In genomic region chr9:61092834-61093479, GRCm38 (mm10) we compare ENCODE assay signal across 20 mouse cellular contexts.
DNase-seq lines count a peak whose midpoint lies in the region; ATAC-seq lines count a peak whose summit lies in the region.
"Had no signal": no experiment of that assay in that cellular context is flagged by ENCODE, and none has a peak within 500 bp of the region (broad histone marks: within the 10 kb centered on the region; RNA-seq: fewer than 3 reads in every experiment).

No protein-coding gene starts in this region.

- no peaks in the 10 kb centered on the region for H3K27me3 ChIP-seq in midbrain, embryonic 14.5 days (ENCODE audit: control insufficient read depth, insufficient read depth, low read length)
- H3K27me3 ChIP-seq in midbrain, embryonic 11.5 days (ENCODE audit: control insufficient read depth, insufficient read depth, low read length): no peaks in the 10 kb centered on the region
- H3K27me3 ChIP-seq in hindbrain, embryonic 10.5 days (ENCODE audit: insufficient read depth, poor library complexity, severe bottlenecking): no peaks in the 10 kb centered on the region
- H3K27me3 ChIP-seq: neural tube, embryonic 12.5 days had no signal

- H3K27ac ChIP-seq in midbrain, embryonic 14.5 days (replicated peaks; ENCODE audit: low read depth, low read length): no peak overlapping the region
- no peak overlapping the region for H3K27ac ChIP-seq in midbrain, embryonic 11.5 days (ENCODE audit: low read depth, low read length)
- no peak overlapping the region for H3K27ac ChIP-seq in hindbrain, embryonic 10.5 days
- H3K27ac ChIP-seq: heart, embryonic 10.5 days; intestine, embryonic 15.5 days; limb, embryonic 12.5 days; macrophage; neural tube, embryonic 12.5 days had no signal

- no peaks in the 10 kb centered on the region for H3K9me3 ChIP-seq in midbrain, embryonic 14.5 days (ENCODE audit: control insufficient read depth, low read length)
- no peaks in the 10 kb centered on the region for H3K9me3 ChIP-seq in midbrain, embryonic 11.5 days (ENCODE audit: control insufficient read depth, low read length)
- H3K9me3 ChIP-seq in hindbrain, embryonic 10.5 days: no peaks in the 10 kb centered on the region
- H3K9me3 ChIP-seq: G1E; heart, embryonic 10.5 days; intestine, embryonic 15.5 days; limb, embryonic 12.5 days; neural tube, embryonic 12.5 days had no signal

- H3K4me2 ChIP-seq in midbrain, embryonic 14.5 days (ENCODE audit: low read length): no peak overlapping the region
- no peak overlapping the region for H3K4me2 ChIP-seq in midbrain, embryonic 11.5 days
- H3K4me2 ChIP-seq: intestine, embryonic 15.5 days; limb, embryonic 12.5 days; neural tube, embryonic 12.5 days had no signal

- H3K4me1 ChIP-seq in midbrain, embryonic 14.5 days (ENCODE audit: control insufficient read depth, insufficient read depth, low read length): no peaks in the 10 kb centered on the region
- no peaks in the 10 kb centered on the region for H3K4me1 ChIP-seq in midbrain, embryonic 11.5 days (ENCODE audit: control insufficient read depth, insufficient read depth, low read length)
- H3K4me1 ChIP-seq in hindbrain, embryonic 10.5 days (replicated peaks): 0 out of 2 replicates have a peak, but pooled peaks cover under 1% of the 10 kb centered on the region
- H3K4me1 ChIP-seq: heart, embryonic 10.5 days; intestine, embryonic 15.5 days; limb, embryonic 12.5 days; neural tube, embryonic 12.5 days had no signal

- 83% methylated on average over 13 of the region's 13 CpGs for WGBS in midbrain, embryonic 14.5 days
- 90% methylated on average over 13 of the region's 13 CpGs for WGBS in midbrain, embryonic 11.5 days
- 91% methylated on average over 13 of the region's 13 CpGs for WGBS in hindbrain, embryonic 10.5 days

- peak; percentile 26 for DNase-seq in midbrain, embryonic 14.5 days
- no peak for DNase-seq in midbrain, embryonic 11.5 days (ENCODE audit: low spot score, missing footprints)
- peak; percentile 14 to 45 for DNase-seq in frontal cortex, postnatal 25 days (ENCODE audit: low spot score in 2 of 2)
- DNase-seq in left cerebral cortex, adult 9 months (ENCODE audit: low spot score in 2 of 2): peak; percentile 44 to 77
- peak; percentile 69 for DNase-seq in right cerebral cortex, postnatal 4 days
- DNase-seq in lung, postnatal 14 days: no peak
- DNase-seq in hindbrain, embryonic 10.5 days (ENCODE audit: low spot score): no peak
- DNase-seq: cerebellum, adult 11-12 months; gastrocnemius, postnatal 10 days; heart, postnatal 4 days; kidney, postnatal 14 days; thymus, adult 18-20 months had no signal

- no peaks in the 10 kb centered on the region for H3K36me3 ChIP-seq in midbrain, embryonic 14.5 days (ENCODE audit: control insufficient read depth, insufficient read depth, low read length)
- no peaks in the 10 kb centered on the region for H3K36me3 ChIP-seq in midbrain, embryonic 11.5 days (ENCODE audit: control insufficient read depth, insufficient read depth, low read length)
- H3K36me3 ChIP-seq in hindbrain, embryonic 10.5 days: no peaks in the 10 kb centered on the region
- H3K36me3 ChIP-seq: G1E; heart, embryonic 10.5 days; intestine, embryonic 15.5 days; limb, embryonic 12.5 days; neural tube, embryonic 12.5 days had no signal

- no peak for ATAC-seq in midbrain, embryonic 14.5 days (ENCODE audit: low FRiP score, low TSS enrichment)
- no peak for ATAC-seq in midbrain, embryonic 11.5 days (ENCODE audit: low FRiP score)
- ATAC-seq in erythroblast, adult 5-6 weeks (replicated peaks; ENCODE audit: low FRiP score, poor library complexity, severe bottlenecking): no peak
- ATAC-seq: intestine, embryonic 15.5 days; midbrain, embryonic 16.5 days had no signal

- H3K9ac ChIP-seq in midbrain, embryonic 14.5 days (replicated peaks; ENCODE audit: low read length): no peak overlapping the region
- no peak overlapping the region for H3K9ac ChIP-seq in midbrain, embryonic 11.5 days (ENCODE audit: low read length)
- H3K9ac ChIP-seq: intestine, embryonic 15.5 days; limb, embryonic 12.5 days; neural tube, embryonic 12.5 days had no signal

- no peak overlapping the region for H3K4me3 ChIP-seq in midbrain, embryonic 14.5 days (replicated peaks; ENCODE audit: low read depth, low read length)
- H3K4me3 ChIP-seq in midbrain, embryonic 11.5 days (ENCODE audit: low read depth, low read length): no peak overlapping the region
- no peak overlapping the region for H3K4me3 ChIP-seq in hindbrain, embryonic 10.5 days
- H3K4me3 ChIP-seq: heart, embryonic 10.5 days; intestine, embryonic 15.5 days; limb, embryonic 12.5 days; neural tube, embryonic 12.5 days had no signal

Comparison
In these comparisons a context has a peak if more than half of its experiments do, and no peak if none do; other contexts are left out.
1. DNase-seq: peak in midbrain, embryonic 14.5 days (single experiment), frontal cortex, postnatal 25 days (2 of 2), left cerebral cortex, adult 9 months (2 of 2) and right cerebral cortex, postnatal 4 days (single experiment); none in midbrain, embryonic 11.5 days (single experiment), lung, postnatal 14 days (single experiment) and hindbrain, embryonic 10.5 days (single experiment).